Mouse (Mus musculus) G1E (cell line): ENCODE results near the gene Abcb4.

Source experiments
- CTCF ChIP-seq: IDR thresholded peaks from 2 replicates; pipeline ENCODE4 v1.5.1; 2012; ENCODE audit warnings: low read depth, low read length, inconsistent platforms, mixed read lengths
- GATA1 ChIP-seq: IDR thresholded peaks from 2 replicates; pipeline ENCODE4 v1.6.1; 2012; ENCODE audit warnings: borderline replicate concordance, low read length, inconsistent platforms, mixed read lengths
- GATA2 ChIP-seq: IDR thresholded peaks from 2 replicates; pipeline ENCODE4 v1.6.1; 2012; ENCODE audit warnings: low read depth, low read length, inconsistent platforms, borderline replicate concordance
- POLR2AphosphoS5 ChIP-seq: IDR thresholded peaks from 2 replicates; pipeline ENCODE4 v1.6.1; 2012; ENCODE audit warnings: low read depth, low read length, inconsistent platforms; ENCODE audit not compliant: insufficient replicate concordance
- TAL1 ChIP-seq: conservative IDR thresholded peaks from 2 replicates; pipeline ENCODE4 v1.6.1; 2012; ENCODE audit warnings: low read depth, low read length, inconsistent platforms, mixed read lengths

DNA sequence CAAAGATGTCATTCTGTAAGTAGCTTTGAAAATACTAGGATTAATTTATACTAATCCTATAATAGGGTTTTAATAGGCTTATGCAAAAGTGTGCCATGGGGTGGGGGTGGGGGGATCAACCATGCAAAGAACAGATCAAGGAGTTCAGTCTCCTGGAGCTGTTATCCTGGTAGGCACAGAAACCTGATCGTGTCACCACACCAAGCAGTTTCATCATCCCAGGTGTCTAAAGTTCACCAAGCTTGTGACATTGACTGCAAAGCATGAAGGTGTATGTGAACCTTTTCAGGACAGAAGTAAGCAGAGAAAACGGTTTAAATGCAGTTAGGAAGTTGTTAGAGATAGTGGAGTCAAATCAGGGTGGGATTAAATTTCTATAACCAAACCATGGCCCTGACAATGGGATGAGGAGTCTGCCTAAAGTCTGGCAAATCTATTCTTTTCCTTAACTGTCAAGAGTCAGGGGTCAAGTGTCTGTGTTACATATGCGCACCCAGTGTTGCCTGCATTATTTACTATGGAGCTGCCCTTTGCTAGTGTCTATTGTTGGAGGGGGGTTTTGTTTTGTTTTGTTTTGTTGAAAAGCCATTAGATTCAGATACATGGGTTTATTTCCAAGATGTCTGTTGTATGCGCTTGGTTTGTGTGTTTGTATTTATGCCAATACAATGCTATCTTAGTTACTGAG lies 54.0 kb downstream of the Abcb4 start:
- TF ChIP-seq CTCF (no peak), GATA1 (no peak), POLR2AphosphoS5 (no peak), TAL1 (no peak), GATA2 (no peak)
